Mouse (Mus musculus) erythroblast, embryonic 14.5 days (primary cell): ENCODE results near the gene Bbs12. TPM values are rescaled to one million over a fixed set of nuclear protein-coding genes. Genes with fewer than 3 reads are reported as not detected.

Experiments
- H3K27me3 ChIP-seq: 2 replicates; pipeline ENCODE4 v1.6.1; 2012; ENCODE audit warnings: inconsistent platforms; ENCODE audit not compliant: control insufficient read depth
- H3K36me3 ChIP-seq: 2 replicates; pipeline ENCODE4 v1.6.1; 2012; ENCODE audit warnings: mild to moderate bottlenecking, inconsistent platforms; ENCODE audit not compliant: control insufficient read depth
- H3K4me1 ChIP-seq: 2 replicates; pipeline ENCODE4 v1.6.1; 2012; ENCODE audit warnings: inconsistent platforms; ENCODE audit not compliant: control insufficient read depth
- H3K4me3 ChIP-seq: replicated peaks from 2 replicates; pipeline ENCODE3; 2012; ENCODE audit warnings: moderate library complexity, mild to moderate bottlenecking, inconsistent platforms
- H3K9me3 ChIP-seq: 2 replicates; pipeline ENCODE4 v1.6.1; 2012; ENCODE audit warnings: low read length, inconsistent platforms, mixed read lengths; ENCODE audit not compliant: control insufficient read depth
- GATA1 ChIP-seq: IDR thresholded peaks from 2 replicates; pipeline ENCODE4 v1.6.1; 2012; ENCODE audit warnings: low read length, inconsistent platforms, mixed read lengths
- TAL1 ChIP-seq: IDR thresholded peaks from 3 replicates; pipeline ENCODE4 v1.6.1; 2012; ENCODE audit warnings: low read length, inconsistent platforms, mixed read lengths
- polyA plus RNA-seq: library from polyadenylated mRNA; stranded (reverse); fragments of >175 nt; gene quantifications from 2 replicates; pipeline ENCODE4 v1.2.3, GENCODE M21; 2012

Gene Bbs12
- polyA plus RNA-seq, 1 experiment, result not detected

DNA sequence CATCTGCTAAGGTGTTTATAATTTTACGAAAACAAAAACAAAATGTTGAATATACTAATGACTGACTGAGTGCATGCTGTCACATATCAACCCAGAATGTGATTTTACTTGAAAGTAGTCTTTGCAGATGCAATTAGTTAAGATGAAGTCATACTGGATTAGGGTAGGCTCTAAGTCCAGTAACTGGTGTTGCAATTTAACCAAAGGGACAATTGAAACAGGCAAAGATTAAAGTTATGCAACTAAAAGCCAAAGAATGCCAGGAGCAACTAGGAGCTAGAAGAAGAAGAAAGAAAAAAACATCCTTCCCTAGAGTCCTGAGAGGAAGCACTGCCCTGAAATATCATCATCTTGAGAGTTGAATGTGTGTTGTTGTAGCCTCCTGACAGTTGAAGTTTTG lies 3.9 kb downstream of the Bbs12 start:
- H3K36me3 ChIP-seq, result peaks cover 22% of the 10 kb centered on the region
- H3K4me1 ChIP-seq, result peaks cover 18% of the 10 kb centered on the region
- TF ChIP-seq GATA1, result no peak
- TF ChIP-seq TAL1, result no peak
- H3K27me3 ChIP-seq, result no peaks in the 10 kb centered on the region
- no peak overlapping the region for H3K4me3 ChIP-seq
- H3K9me3 ChIP-seq, result no peaks in the 10 kb centered on the region

DNA sequence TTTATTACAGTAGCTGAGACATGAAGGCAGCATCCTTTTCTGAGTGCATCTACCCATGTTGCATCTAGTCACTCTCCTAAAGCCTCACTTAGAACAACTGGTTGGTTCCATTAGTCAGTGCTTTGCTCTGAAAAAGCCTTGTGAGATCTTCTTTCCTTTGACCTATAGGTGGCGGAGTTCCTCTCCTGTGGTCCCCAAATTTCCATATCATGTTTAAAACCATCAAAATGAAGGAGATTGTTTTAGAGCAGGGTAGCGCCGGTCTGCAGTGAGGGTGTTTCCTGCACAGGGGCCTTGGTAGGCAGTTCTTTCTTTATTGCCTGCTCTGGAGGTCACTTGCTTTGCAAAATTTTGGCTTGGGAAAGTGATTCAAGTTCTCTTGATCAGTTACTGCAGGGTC lies 12.0 kb downstream of the Bbs12 start:
- no peak for TF ChIP-seq TAL1
- TF ChIP-seq GATA1, result no peak
- H3K4me1 ChIP-seq, result peaks cover 18% of the 10 kb centered on the region
- H3K9me3 ChIP-seq, result no peaks in the 10 kb centered on the region
- H3K27me3 ChIP-seq, result no peaks in the 10 kb centered on the region
- H3K4me3 ChIP-seq, result no peak overlapping the region
- peaks cover 18% of the 10 kb centered on the region for H3K36me3 ChIP-seq

DNA sequence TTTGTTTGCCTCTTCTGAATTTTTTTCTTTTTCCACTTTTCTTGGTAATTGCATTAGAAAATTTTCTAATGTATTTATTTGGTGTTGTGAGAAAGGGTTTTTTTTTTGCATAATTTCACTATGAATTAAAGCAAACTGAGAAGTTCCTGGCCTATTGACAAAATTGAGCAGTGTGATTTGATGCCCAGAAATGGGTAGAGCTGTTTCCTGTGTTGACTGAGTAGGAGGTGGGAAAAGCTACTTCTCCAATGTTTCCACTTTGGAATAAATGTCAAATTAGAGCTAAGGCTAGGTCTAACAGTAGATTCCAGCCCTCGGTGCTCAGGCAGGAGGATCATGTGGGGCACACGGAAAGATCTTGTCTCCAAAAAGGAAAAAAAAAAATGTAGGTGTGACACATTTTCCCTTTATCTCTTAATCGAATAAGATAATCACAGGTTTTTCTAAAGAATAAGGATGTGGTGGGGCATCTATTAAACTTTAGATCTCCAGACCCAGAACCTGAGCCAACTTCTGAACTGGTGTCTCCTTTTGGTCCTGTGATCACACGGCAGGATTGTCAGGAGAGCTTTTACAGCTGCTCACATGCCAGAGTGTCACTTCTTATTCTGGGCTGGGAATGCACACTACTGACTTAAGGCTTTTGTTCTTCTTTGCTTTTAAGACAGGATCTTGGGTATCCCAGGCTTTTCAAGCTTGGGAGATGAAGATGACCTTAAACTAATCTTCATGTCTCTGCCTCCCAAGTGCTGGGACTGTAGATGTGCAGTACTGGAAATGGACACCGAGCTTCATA lies 13.2 kb downstream of the Bbs12 start:
- Histone ChIP-seq H3K4me3 (no peak overlapping the region), H3K36me3 (peaks cover 6% of the 10 kb centered on the region), H3K4me1 (peaks cover 18% of the 10 kb centered on the region), H3K27me3 (no peaks in the 10 kb centered on the region), H3K9me3 (no peaks in the 10 kb centered on the region)
- TF ChIP-seq TAL1 (no peak), GATA1 (no peak)

DNA sequence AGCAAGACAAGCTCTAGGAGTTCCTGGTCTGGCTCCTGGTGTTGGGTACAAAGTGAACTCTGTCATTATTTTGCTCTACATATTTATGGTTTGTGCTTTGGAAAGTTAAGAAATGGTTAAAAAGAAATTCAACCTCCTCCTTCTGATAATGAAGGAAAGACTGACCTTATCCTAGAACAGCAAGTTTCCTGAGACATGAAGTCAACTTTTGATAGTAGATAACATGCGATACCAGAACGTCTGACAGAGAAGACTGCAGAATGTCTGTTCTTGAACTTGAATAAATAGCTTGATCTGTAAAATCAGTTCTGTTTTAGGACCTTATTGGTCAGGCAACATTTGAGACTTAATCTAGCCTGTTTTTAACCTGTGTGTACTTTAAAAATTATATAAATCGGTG lies 14.3 kb downstream of the Bbs12 start:
- TF ChIP-seq GATA1 (no peak), TAL1 (no peak)
- no peaks in the 10 kb centered on the region for H3K36me3 ChIP-seq
- no peak overlapping the region for H3K4me3 ChIP-seq
- H3K27me3 ChIP-seq, result no peaks in the 10 kb centered on the region
- no peaks in the 10 kb centered on the region for H3K9me3 ChIP-seq
- peaks cover 22% of the 10 kb centered on the region for H3K4me1 ChIP-seq

DNA sequence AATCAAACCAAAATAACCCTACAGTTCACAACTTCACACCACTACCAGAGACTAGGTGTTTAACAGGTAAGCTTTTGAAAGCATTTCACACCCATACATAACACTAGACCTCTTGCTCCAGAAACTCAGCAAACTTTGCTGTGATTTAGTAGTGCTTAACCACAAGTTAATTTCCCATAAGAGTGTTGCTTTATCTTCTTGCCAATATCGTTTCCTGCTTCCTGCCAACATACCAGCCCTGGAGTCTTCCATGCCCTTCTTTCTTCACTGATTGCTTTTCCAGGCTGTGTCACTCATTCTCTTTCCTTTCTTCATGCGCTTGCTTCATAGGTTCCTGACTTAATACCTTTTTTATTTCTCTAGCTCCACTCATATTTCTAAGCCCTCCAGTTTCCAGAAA lies 16.1 kb downstream of the Bbs12 start:
- TF ChIP-seq TAL1 (no peak), GATA1 (no peak)
- no peak overlapping the region for H3K4me3 ChIP-seq
- H3K36me3 ChIP-seq, result no peaks in the 10 kb centered on the region
- peaks cover 31% of the 10 kb centered on the region for H3K4me1 ChIP-seq
- H3K9me3 ChIP-seq, result no peaks in the 10 kb centered on the region
- no peaks in the 10 kb centered on the region for H3K27me3 ChIP-seq

DNA sequence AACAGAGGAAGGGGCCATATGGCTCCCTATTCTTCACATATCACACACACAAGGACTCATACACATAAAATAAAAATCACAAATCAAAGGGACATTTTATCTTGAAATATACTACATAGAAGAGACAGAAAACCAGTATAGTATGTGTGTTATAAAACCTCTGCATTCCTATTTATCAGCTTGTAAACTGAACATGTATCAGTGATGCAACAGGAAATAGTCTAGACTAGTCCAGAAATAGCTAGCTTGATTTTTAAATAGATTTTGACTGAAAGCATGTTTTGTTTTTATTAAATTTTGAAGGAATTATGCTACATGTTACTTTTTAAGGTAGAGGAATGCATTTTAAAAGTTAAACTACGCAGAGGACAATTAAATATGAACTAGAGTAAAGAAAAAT lies 17.6 kb downstream of the Bbs12 start:
- TF ChIP-seq GATA1, result no peak
- TF ChIP-seq TAL1, result no peak
- H3K4me3 ChIP-seq, result no peak overlapping the region
- H3K9me3 ChIP-seq, result no peaks in the 10 kb centered on the region
- peaks cover 41% of the 10 kb centered on the region for H3K4me1 ChIP-seq
- no peaks in the 10 kb centered on the region for H3K36me3 ChIP-seq
- H3K27me3 ChIP-seq, result no peaks in the 10 kb centered on the region

DNA sequence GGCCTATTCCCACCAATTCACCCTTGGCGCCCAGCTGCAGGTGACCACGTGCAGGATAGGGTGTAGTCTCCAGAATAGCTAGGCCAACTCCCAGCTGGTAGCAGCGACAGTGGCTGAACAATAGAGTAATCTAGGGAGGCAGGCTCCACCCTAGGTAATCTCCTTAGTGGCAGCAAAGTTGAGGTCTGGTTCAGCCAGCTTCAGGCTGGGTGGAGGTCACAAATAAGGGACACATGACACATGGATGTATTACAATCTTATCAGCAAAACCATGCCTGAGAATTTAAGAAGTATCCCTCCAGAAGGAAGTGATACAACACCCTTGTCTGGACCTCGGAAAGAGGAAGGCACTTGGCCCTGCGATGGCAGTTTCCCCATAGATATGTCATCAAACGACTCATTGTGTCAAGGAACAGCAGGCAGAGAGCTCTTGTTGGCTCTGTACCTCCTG lies 19.7 kb downstream of the Bbs12 start:
- Histone ChIP-seq H3K36me3 (no peaks in the 10 kb centered on the region), H3K4me1 (peaks cover 24% of the 10 kb centered on the region), H3K27me3 (no peaks in the 10 kb centered on the region), H3K4me3 (no peak overlapping the region), H3K9me3 (no peaks in the 10 kb centered on the region)
- TF ChIP-seq GATA1 (no peak), TAL1 (0 out of 3 replicates have a peak, but pooled peaks have one; percentile 17)

DNA sequence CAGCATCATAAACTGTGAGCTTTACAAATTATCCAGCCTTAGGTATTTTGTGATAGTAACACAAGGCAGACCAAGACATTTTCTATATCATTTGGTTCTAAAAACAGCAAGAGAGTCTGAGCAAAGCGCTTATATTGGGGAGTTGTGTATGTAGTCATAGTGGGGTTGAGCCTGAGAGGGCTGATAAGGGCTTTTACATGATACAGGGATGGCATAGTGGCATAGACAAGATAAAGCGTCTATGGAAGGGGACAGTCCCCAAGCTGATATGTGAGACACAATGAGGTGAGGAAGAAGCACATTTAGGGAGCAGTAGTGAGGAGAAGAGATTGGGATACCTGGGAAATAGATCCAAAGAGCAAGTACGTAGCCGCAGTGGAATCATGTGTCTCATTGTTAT lies 21.7 kb downstream of the Bbs12 start:
- H3K36me3 ChIP-seq, result no peaks in the 10 kb centered on the region
- TF ChIP-seq GATA1, result no peak
- TF ChIP-seq TAL1, result no peak
- peaks cover 4% of the 10 kb centered on the region for H3K27me3 ChIP-seq
- no peak overlapping the region for H3K4me3 ChIP-seq
- H3K9me3 ChIP-seq, result no peaks in the 10 kb centered on the region
- peaks cover 24% of the 10 kb centered on the region for H3K4me1 ChIP-seq

DNA sequence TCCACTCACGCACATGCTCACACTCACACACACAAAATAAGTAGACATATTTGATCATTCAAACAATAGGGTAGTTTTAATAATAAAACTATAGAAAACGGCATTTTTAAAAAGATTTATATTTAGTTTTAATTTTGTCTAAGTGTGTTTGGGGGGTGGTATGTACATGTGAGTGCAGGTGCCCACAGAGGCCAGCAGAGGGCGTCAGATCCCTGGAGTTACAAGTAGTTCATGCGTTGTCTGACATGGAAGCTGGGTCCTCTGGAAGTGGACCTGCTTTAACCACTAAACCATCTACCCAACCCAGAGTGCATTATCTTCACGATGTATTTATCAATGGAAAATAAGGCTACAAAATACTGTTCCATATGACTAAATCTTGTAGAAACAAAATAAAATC lies 28.8 kb downstream of the Bbs12 start:
- Histone ChIP-seq H3K27me3 (peaks cover 33% of the 10 kb centered on the region), H3K9me3 (no peaks in the 10 kb centered on the region), H3K4me1 (no peaks in the 10 kb centered on the region), H3K36me3 (no peaks in the 10 kb centered on the region), H3K4me3 (no peak overlapping the region)
- TF ChIP-seq TAL1 (no peak), GATA1 (no peak)

DNA sequence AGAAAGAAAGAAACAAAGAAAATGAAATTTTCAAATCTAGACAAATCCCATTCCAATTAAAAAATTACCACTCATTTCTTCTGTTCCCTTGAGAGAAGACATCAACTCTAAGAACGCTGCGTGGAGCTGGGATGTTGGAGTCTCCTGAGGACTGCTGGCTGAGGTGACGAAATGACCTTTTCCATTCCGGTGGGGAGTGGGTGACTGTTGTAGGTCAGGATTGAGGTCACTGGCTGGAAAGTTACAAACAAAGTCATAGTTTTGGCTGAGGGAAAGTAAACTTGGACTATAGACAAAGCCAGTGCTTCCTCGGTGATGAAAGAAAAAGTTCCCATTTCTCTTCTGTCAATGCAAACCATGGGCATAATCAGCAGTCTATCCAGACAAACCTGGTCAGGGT lies 30.5 kb downstream of the Bbs12 start:
- Histone ChIP-seq H3K4me1 (no peaks in the 10 kb centered on the region), H3K9me3 (no peaks in the 10 kb centered on the region; the same call in 1 of the 2 replicates), H3K4me3 (no peak overlapping the region), H3K36me3 (no peaks in the 10 kb centered on the region), H3K27me3 (peaks cover 50% of the 10 kb centered on the region)
- no peak for TF ChIP-seq GATA1
- TF ChIP-seq TAL1, result no peak
